Mouse (Mus musculus) hindbrain, embryonic 14.5 days (tissue): ENCODE results near the gene Cep112. TPM values are rescaled to one million over a fixed set of nuclear protein-coding genes. Genes with fewer than 3 reads are reported as not detected.

ENCODE experiments used
- ATAC-seq: fragments of 200-750 bp; cut with Nextera tagmentation; 2 replicates; pipeline ENCODE4 v1.8.0; 2017; ENCODE audit warnings: moderate number of reproducible peaks, mild to moderate bottlenecking, moderate TSS enrichment, moderate library complexity; ENCODE audit not compliant: low FRiP score
- DNase-seq: peaks from one replicate; pipeline ENCODE4 v3.0.0-alpha.2; 2015; ENCODE audit warnings: low spot score
- H3K27ac ChIP-seq: fragments of 300-500 bp; sonication (generic); 2 replicates; pipeline ENCODE4 v1.5.1; 2014; ENCODE audit warnings: mild to moderate bottlenecking, moderate library complexity
- H3K27me3 ChIP-seq: fragments of 300-500 bp; sonication (generic); 2 replicates; pipeline ENCODE4 v1.6.1; 2014; ENCODE audit warnings: mild to moderate bottlenecking, low read length, mixed read lengths; ENCODE audit not compliant: control insufficient read depth, insufficient read depth
- H3K36me3 ChIP-seq: fragments of 300-500 bp; sonication (generic); replicated peaks from 2 replicates; pipeline ENCODE4 v1.6.1; 2014; ENCODE audit not compliant: control insufficient read depth, insufficient read depth
- H3K4me1 ChIP-seq: fragments of 300-500 bp; sonication (generic); replicated peaks from 2 replicates; pipeline ENCODE4 v1.6.1; 2014; ENCODE audit warnings: antibody characterized with exemption, low read length, mixed read lengths; ENCODE audit not compliant: control insufficient read depth, insufficient read depth
- H3K4me2 ChIP-seq: fragments of 300-500 bp; sonication (generic); replicated peaks from 2 replicates; pipeline ENCODE4 v1.6.1; 2014; ENCODE audit warnings: mild to moderate bottlenecking, moderate library complexity
- H3K4me3 ChIP-seq: fragments of 300-500 bp; sonication (generic); replicated peaks from 2 replicates; pipeline ENCODE4 v1.5.1; 2014; ENCODE audit warnings: mild to moderate bottlenecking, low read length
- H3K9ac ChIP-seq: fragments of 300-500 bp; sonication (generic); 2 replicates; pipeline ENCODE4 v1.6.1; 2014
- H3K9me3 ChIP-seq: fragments of 300-500 bp; sonication (generic); 2 replicates; pipeline ENCODE4 v1.6.1; 2016; ENCODE audit warnings: low read length; ENCODE audit not compliant: control insufficient read depth
- WGBS: fragments of 180-500 bp; shearing (Covaris S2); extraction: QIAGEN DNeasy Blood & Tissue Kit; methylation state at CpG from one replicate; pipeline ENCODE4 v1.1.7; 2014; 5-methylcytosine and 5-hydroxymethylcytosine counted together
- polyA plus RNA-seq: library from polyadenylated mRNA; unstranded; fragments of >200 nt; fragmentation: Nextera tagmentation; extraction: Ambion mirVana; gene quantifications from 2 replicates; pipeline ENCODE4 v1.2.1, GENCODE M21; 2014

The Cep112 gene
- polyA plus RNA-seq, 1 experiment from 2014 or later, result 9.6 TPM

GRCm38 (mm10) chr11:108881662-108882061, 456.7 kb downstream of the Cep112 start:
- Histone ChIP-seq H3K4me3 (no peak overlapping the region), H3K27ac (no peak overlapping the region), H3K9ac (no peak overlapping the region), H3K27me3 (no peaks in the 10 kb centered on the region), H3K9me3 (no peaks in the 10 kb centered on the region), H3K4me2 (no peak overlapping the region), H3K4me1 (no peaks in the 10 kb centered on the region), H3K36me3 (no peaks in the 10 kb centered on the region)
- no peak for ATAC-seq
- no peak for DNase-seq
- 91% methylated on average over 5 of the region's 5 CpGs for WGBS

GRCm38 (mm10) chr11:108885276-108885896, 460.4 kb downstream of the Cep112 start:
- Histone ChIP-seq H3K36me3 (no peaks in the 10 kb centered on the region), H3K27me3 (no peaks in the 10 kb centered on the region), H3K4me3 (no peak overlapping the region), H3K4me1 (peaks cover 4% of the 10 kb centered on the region; the same call in 1 of the 2 replicates), H3K4me2 (no peak overlapping the region), H3K9ac (no peak overlapping the region), H3K27ac (no peak overlapping the region), H3K9me3 (no peaks in the 10 kb centered on the region)
- ATAC-seq (no peak), DNase-seq (no peak)
- WGBS, result 24% methylated on average over 19 of the region's 19 CpGs

- Histone ChIP-seq H3K9ac (no peak overlapping the region), H3K4me1 (peaks cover 11% of the 10 kb centered on the region), H3K4me3 (no peak overlapping the region), H3K36me3 (no peaks in the 10 kb centered on the region), H3K9me3 (no peaks in the 10 kb centered on the region), H3K27ac (no peak overlapping the region), H3K4me2 (no peak overlapping the region), H3K27me3 (no peaks in the 10 kb centered on the region)
- DNase-seq (no peak), ATAC-seq (no peak)
- 81% methylated on average over 8 of the region's 8 CpGs for WGBS
Measured at GRCm38 (mm10) chr11:108886060-108886459, 461.1 kb downstream of the Cep112 start.

- Histone ChIP-seq H3K27me3 (no peaks in the 10 kb centered on the region), H3K9ac (no peak overlapping the region), H3K36me3 (no peaks in the 10 kb centered on the region), H3K9me3 (no peaks in the 10 kb centered on the region), H3K4me3 (no peak overlapping the region), H3K27ac (no peak overlapping the region), H3K4me1 (peaks cover 21% of the 10 kb centered on the region), H3K4me2 (no peak overlapping the region)
- ATAC-seq (no peak), DNase-seq (no peak)
- WGBS, result 60% methylated on average over 11 of the region's 11 CpGs
Measured at GRCm38 (mm10) chr11:108889121-108889520, 464.1 kb downstream of the Cep112 start.

GRCm38 (mm10) chr11:108890544-108890943, 465.6 kb downstream of the Cep112 start:
- Histone ChIP-seq H3K9me3 (no peaks in the 10 kb centered on the region), H3K9ac (peak overlapping the region; percentile 12; the same call in 1 of the 2 replicates), H3K36me3 (no peaks in the 10 kb centered on the region), H3K4me2 (peak overlapping the region; percentile 56), H3K4me3 (peak overlapping the region; percentile 25), H3K27me3 (no peaks in the 10 kb centered on the region), H3K27ac (peak overlapping the region; percentile 33; the same call in 1 of the 2 replicates), H3K4me1 (peaks cover 21% of the 10 kb centered on the region)
- ATAC-seq, result peak; percentile 44; the same call in 1 of the 2 replicates
- DNase-seq, result no peak
- WGBS, result 20% methylated on average over 16 of the region's 16 CpGs

GRCm38 (mm10) chr11:108891111-108891870, 466.3 kb downstream of the Cep112 start:
- H3K4me3 ChIP-seq, result peak overlapping the region; percentile 25
- no peaks in the 10 kb centered on the region for H3K9me3 ChIP-seq
- peak overlapping the region; percentile 56 for H3K4me2 ChIP-seq
- peak; percentile 66 for DNase-seq
- ATAC-seq, result peak; percentile 89
- WGBS, result under 1% methylated on average over 17 of the region's 17 CpGs
- no peaks in the 10 kb centered on the region for H3K36me3 ChIP-seq
- H3K27me3 ChIP-seq, result no peaks in the 10 kb centered on the region
- peak overlapping the region; percentile 58 for H3K27ac ChIP-seq
- peaks cover 21% of the 10 kb centered on the region for H3K4me1 ChIP-seq
- peak overlapping the region; percentile 39; the same call in 1 of the 2 replicates for H3K9ac ChIP-seq

- peaks cover 21% of the 10 kb centered on the region for H3K4me1 ChIP-seq
- DNase-seq (no peak), ATAC-seq (no peak)
- no peaks in the 10 kb centered on the region for H3K9me3 ChIP-seq
- H3K4me3 ChIP-seq, result peak overlapping the region; percentile 25
- H3K9ac ChIP-seq, result peak overlapping the region; percentile 39; the same call in 1 of the 2 replicates
- no peaks in the 10 kb centered on the region for H3K36me3 ChIP-seq
- H3K4me2 ChIP-seq, result peak overlapping the region; percentile 56
- WGBS, result 4% methylated on average over 21 of the region's 21 CpGs
- H3K27me3 ChIP-seq, result no peaks in the 10 kb centered on the region
- H3K27ac ChIP-seq, result peak overlapping the region; percentile 58; the same call in 1 of the 2 replicates
Measured at GRCm38 (mm10) chr11:108891871-108892380, 466.9 kb downstream of the Cep112 start.

GRCm38 (mm10) chr11:108892406-108892805, 467.4 kb downstream of the Cep112 start:
- Histone ChIP-seq H3K27ac (no peak overlapping the region), H3K27me3 (no peaks in the 10 kb centered on the region), H3K9ac (no peak overlapping the region), H3K4me2 (no peak overlapping the region), H3K4me3 (no peak overlapping the region), H3K9me3 (no peaks in the 10 kb centered on the region), H3K36me3 (no peaks in the 10 kb centered on the region), H3K4me1 (peaks cover 21% of the 10 kb centered on the region)
- ATAC-seq, result no peak
- 6% methylated on average over 5 of the region's 7 CpGs for WGBS
- DNase-seq, result no peak

- DNase-seq (no peak), ATAC-seq (no peak)
- no peaks in the 10 kb centered on the region for H3K27me3 ChIP-seq
- 57% methylated on average over 12 of the region's 12 CpGs for WGBS
- H3K9me3 ChIP-seq, result no peaks in the 10 kb centered on the region
- no peaks in the 10 kb centered on the region for H3K36me3 ChIP-seq
- H3K9ac ChIP-seq, result no peak overlapping the region
- no peak overlapping the region for H3K4me3 ChIP-seq
- H3K27ac ChIP-seq, result no peak overlapping the region
- no peak overlapping the region for H3K4me2 ChIP-seq
- peaks cover 21% of the 10 kb centered on the region for H3K4me1 ChIP-seq
Measured at GRCm38 (mm10) chr11:108893232-108893790, 468.3 kb downstream of the Cep112 start.
